Mouse (Mus musculus) mature B cell (primary cell): ENCODE measurements around the gene Pirt.

Experiments
- in situ Hi-C: fragments of 300-500 bp; cut with MboI; formaldehyde crosslinking; loops from 2 replicates; pipeline ENCODE4 v1.14.3; 2019

Gene Pirt

DNA sequence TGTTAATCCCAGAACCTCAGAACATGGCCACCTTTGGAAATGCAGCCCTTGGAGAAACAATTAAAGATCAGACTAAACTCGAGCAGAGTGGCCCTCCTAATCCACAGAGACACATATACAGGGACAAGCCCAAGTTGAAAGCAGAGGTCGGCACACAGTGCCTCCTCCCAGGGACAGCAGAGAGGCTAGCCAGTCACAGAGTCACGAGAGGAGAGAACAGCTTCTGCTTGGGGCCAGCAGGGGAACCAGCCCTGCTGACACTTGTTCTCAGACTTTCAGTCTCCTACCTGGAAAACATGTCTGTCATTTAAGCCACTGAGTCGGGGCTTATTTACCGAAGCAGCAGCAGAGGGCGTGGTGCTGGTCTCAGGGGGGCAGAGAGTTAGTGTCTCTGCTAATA lies 34.7 kb downstream of the Pirt start:
- in situ Hi-C loops, result no loop called here

DNA sequence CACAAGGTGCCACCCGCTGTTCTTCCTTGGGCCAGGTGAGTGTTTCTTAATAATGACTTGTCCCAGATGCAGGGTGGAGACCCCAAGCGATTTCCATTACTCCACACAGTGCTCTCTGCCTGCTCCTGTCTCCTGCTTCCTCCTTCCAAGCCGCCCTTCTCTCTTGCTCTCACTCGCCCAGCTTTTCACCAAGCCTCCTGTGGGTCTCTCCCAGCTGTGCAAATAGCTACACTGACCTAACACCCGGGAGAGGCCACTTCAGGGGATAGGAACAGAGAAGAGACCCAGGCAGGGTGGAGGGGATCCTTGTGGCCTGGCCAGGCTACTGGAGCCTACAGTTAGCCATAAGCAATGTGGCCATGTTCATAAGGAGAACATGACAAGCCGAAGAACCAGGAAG lies 35.1 kb downstream of the Pirt start:
- in situ Hi-C loops, result no loop called here

DNA sequence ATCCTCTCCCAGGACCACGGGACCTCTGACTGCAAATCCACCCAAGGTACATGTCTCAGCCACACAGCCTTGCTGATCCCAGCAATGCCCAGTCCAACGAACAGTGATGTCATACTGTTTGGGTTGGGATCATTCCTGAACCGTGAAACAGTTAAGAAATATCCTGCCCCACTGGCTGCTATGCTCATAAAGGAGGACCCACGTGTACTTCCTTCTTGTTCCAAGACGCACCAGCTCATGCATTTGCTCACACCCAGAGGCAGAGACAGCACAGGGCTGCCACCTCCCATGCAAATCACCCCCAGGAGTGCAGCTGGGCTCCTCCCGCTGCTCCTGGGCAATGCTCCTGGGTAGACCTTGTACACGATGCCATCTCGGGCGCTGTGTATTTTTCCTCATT lies 44.5 kb downstream of the Pirt start, which contains the start of gene Tmem238l:
Tmem238l (plus strand) TSS at position 336 of the 400 bp plus-strand sequence.
- in situ Hi-C loops, result no loop called here

DNA sequence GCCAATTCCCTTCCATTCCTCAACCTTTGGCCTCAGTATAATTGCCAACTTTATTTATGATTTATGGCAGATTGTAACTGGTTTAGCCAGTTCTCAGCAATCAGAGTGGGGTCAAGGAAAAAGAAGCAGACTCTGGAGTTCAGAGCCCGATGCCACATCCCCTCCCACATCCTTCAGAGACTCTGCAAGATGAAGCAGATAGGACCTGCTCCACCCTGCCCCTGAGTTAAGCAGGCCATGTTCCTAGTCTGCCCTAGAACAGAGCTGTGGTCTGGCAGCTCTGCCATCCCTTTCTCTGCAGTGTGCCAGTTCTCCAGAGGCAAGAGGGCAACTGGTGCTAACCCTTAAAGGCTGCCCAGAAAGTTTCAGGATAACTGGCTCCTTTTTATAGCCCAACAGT lies 49.0 kb downstream of the Pirt start:
- in situ Hi-C loops, result no loop called here

DNA sequence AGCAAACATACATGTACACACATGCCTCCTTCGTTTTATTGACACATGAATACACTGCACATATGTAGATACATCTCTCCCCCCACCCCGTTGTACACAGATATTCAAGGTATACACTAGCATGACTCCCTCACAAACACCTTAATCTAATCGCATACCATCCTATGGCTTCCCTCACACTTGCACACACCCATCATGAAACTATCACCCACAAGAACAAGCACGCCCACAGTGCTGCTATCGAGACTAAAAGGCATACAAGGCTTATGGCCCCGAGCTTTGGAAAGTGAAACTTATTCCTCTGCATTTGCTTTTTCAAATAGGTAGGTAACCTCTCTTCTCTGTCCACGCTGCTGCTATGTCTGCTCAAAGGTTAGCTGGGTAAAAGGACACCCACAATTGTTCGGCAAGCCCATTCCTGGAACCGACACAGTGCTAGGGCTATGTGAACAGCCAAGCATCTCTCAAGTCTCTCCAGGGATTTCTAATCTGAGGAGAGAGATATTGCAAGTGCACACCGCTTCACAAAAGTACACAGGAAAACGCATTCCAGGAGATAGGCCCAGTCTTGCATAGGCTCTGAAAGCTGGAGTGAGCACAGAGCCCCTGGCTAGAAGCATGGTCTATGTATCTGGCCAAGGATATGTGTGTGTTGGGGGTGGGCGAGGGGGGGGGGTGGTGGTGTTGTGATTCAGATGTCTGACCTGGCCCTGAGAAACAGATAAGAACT lies 49.8 kb downstream of the Pirt start:
- in situ Hi-C loops, result no loop called here

DNA sequence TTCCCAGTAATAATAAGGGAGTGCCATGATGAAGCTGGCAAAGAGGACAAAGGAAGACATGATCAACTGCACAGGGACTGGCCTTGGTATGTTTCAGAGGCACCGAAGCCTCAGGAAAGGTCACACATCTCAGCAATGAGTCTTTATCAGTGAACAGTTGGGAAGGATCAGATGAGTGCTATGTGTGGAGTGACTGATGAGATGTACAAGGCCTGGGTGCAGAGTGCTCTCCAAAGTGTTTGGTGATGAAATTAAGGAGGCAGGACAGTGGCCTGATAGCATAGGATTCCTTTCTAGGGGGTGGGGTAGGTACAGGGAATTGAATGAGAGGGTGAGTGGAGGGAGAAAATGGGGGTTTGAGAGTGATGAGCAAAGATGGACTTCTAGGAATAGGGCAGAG lies 51.7 kb downstream of the Pirt start:
- in situ Hi-C loops, result no loop called here

DNA sequence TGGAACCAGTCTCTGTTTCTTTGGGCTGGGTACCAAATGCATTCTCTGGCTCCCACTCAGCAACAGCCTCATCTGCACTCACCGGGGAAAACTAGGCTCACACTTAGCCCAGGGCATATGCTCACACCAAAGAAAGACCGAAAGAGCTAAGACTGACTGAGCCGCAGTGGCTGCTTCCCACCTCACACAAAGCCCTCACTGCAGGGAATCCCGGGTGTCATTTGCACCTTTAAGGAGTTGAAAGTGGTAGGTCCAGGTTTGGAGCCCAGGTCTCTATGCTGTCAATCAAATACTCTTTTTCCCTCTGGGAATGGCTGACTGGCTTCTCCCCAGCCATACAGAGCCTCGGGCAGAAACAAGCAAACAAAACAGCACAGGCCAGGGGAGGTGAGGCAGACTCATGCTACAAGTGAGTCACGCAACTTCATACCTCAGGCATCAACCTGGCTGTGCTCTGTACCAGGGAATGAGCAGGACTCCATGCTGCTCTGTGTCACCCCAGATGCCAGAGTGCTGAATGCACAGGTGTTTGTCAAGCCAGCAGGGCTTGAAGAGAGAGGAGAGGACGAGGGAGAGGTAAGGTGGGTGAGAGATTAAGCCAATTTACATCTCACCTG lies 54.8 kb downstream of the Pirt start:
- in situ Hi-C loops, result no loop called here

DNA sequence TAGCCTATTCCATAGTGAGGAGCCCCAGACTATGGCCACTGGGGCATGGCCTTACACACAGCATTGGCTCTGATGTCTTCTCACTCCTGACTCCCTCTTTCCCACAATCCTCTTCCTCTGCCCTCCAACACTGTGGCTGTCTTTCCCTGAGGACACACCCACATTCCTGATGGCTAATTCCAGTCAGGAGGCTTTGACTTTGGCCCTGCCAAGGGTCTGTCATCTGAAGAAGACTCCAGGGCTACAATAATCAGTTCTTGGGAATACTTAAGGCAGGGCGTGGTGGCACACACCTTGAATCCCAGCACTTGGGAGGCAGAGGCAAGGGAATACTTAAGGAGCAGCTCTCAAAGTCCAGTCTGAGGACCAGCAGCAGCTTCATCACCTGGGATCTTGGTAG lies 56.8 kb downstream of the Pirt start:
- in situ Hi-C loops, result no loop called here

DNA sequence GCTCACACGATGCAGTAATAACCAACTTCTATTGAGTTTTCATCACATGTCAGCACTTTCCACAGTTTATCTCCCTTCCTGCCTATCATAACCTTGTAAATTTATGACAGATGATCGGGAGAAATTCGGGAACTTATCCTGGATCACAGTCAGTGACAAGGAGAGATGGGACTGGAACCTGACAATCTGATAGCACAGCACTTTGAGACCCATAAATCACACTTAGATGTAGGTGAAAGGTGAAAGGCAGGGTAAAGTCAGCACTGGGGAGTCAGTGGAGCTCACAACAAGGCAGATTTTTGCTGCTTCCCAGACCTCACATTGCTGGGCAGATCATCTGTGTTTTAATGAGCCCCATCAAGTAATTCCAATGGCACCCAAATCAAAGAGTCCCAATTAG lies 61.7 kb downstream of the Pirt start:
- in situ Hi-C loops, result no loop called here

DNA sequence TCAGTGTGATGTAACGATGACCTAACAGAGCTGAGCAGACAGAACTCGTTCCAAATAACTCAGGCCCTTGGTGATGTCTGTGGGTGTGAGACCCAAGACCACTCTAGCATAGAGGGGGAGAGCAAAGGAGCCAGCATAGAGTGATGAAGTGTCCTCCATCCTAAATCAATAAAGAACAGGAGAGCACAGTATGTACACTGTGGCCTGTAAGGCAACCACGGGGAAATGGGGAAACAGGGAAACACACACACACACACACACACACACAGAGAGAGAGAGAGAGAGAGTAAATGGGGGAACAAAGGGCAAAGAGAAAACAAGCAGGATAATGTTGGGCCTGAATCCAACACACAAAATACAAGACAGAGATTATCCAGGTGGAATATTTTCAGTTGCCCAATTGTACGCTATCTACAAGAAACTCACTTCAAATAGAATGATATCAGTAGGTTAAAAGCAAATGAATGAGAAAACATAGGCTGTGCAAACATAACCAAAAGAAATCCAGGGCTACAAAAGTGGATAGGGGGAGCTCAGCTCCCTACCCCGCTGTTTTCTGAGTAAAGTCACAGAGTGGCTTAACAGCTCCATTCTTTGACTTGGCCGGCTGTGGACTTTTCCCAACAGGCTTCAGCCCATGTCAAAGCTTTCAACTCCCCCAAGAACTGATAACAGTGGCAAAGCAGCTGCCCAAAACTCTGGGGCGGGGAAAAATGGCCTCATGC lies 64.0 kb downstream of the Pirt start:
- in situ Hi-C loops, result no loop called here
